Mouse (Mus musculus): Measurements from ENCODE around the gene Zfhx3. TPM values are rescaled to one million over a fixed set of nuclear protein-coding genes. Genes with fewer than 3 reads are reported as not detected.

The Zfhx3 gene
- polyA plus RNA-seq, 2 experiments = 0.25 to 0.65 TPM

DNA sequence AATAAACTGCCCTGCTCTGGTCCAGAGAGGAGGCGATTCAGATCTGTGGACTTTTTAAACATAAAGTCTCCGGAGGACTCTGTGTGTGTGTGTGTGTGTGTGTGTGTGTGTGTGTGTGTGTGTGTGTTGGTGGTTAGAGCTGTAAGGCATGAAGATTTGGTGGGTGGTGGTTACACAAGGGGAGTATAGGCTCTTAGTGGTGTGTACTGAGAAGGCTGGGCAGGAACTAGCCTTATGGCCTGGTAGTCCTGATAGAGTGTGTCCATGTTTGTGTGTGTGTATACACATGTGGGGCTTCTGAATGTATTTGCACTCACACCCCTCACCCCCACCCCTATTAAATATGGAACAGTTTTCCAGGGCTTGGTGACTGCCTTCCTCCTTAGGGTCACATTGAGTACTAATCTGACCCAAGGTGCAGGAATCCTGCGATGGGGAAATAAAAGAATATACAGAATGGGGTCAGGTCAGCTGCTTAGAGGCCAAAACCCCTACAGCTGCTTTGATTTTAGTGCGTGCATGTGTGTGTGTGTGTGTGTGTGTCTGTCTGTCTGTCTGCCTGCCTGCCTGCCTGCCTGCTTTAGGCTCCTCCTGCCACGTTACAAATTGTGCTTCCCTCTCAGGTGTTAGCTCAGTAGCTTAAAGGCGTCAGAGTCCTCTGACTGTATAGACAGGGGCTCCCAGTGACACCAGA lies 764.6 kb downstream of the Zfhx3 start:
- H3K27me3 ChIP-seq (ENCODE audit: control insufficient read depth, insufficient read depth, low read length) = peaks cover 47% of the 10 kb centered on the region
- H3K9ac ChIP-seq (replicated peaks) = no peak overlapping the region
- no peak overlapping the region for H3K27ac ChIP-seq
- H3K4me2 ChIP-seq (ENCODE audit: low read depth) = no peak overlapping the region; the same call in 1 of the 2 replicates
- no peak for TF ChIP-seq EP300 (IDR thresholded peaks at IDR 0.05; ENCODE audit: low read depth)
- TF ChIP-seq CTCF (IDR thresholded peaks at IDR 0.05; ENCODE audit: low read depth) = no peak
- peak; percentile 45 for ATAC-seq (ENCODE audit: insufficient read depth)
- H3K9me3 ChIP-seq (ENCODE audit: control insufficient read depth, low read length) = no peaks in the 10 kb centered on the region
- no peak overlapping the region for H3K4me3 ChIP-seq (ENCODE audit: insufficient read depth in 1 of 2, low read depth in 2 of 2, low read length in 2 of 2)
- 29% methylated on average over 6 of the region's 6 CpGs for WGBS (ENCODE audit: insufficient replicate concordance)
- DNase-seq (ENCODE audit: low read depth in 3 of 3, low spot score in 3 of 3) = no peak
- H3K4me1 ChIP-seq (replicated peaks; ENCODE audit: control insufficient read depth in 2 of 2, insufficient read depth in 2 of 2, low read length in 1 of 2) = peaks cover 0 to 11% of the 10 kb centered on the region in 2 experiments; a peak in 3 of 4 replicates
- no peaks in the 10 kb centered on the region for H3K36me3 ChIP-seq (replicated peaks; ENCODE audit: control insufficient read depth, insufficient read depth, low read depth)

DNA sequence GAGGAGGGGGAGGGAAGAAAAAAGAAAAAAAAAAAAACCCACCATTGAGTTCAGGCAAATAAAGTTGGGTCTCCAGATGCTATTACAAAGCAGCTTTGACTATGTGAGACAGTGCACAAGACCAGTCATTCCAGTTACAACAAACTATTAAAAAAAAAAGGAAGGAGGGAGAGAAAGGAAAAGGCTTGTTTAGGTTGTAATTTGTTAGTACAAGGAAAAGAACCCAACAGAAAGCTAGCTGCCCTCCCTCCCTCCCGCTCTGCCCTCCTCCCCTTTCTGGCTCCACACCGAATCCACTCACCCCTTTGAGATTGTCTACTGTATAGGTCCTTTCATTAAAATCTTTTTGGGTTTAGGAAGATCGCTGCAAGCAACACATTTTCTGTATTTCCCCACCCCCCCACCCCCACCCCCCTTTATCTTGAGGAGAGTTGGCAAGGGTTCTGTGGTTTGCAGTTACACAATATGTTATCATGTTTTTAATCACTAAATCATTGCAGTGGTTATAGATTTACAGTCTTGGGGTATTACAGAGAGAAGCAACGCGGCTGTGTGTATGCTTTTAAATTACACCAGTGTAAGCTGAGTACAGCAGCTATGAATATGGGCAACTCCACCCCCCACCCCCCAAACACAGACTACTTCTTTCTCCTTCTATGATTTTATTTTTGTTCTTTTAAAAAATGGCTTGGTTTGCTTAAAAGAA lies 765.3 kb downstream of the Zfhx3 start:
- 4% methylated on average over 5 of the region's 5 CpGs for WGBS (ENCODE audit: insufficient replicate concordance)
- no peak for TF ChIP-seq CTCF (IDR thresholded peaks at IDR 0.05; ENCODE audit: low read depth)
- TF ChIP-seq EP300 (IDR thresholded peaks at IDR 0.05; ENCODE audit: low read depth) = no peak
- no peak overlapping the region for H3K27ac ChIP-seq
- H3K4me2 ChIP-seq (ENCODE audit: low read depth) = no peak overlapping the region; the same call in 1 of the 2 replicates
- H3K27me3 ChIP-seq (ENCODE audit: control insufficient read depth, insufficient read depth, low read length) = peaks cover 40% of the 10 kb centered on the region
- H3K9me3 ChIP-seq (ENCODE audit: control insufficient read depth, low read length) = no peaks in the 10 kb centered on the region
- H3K4me3 ChIP-seq (ENCODE audit: insufficient read depth in 1 of 2, low read depth in 2 of 2, low read length in 2 of 2) = no peak overlapping the region
- H3K9ac ChIP-seq (replicated peaks) = no peak overlapping the region
- H3K36me3 ChIP-seq (replicated peaks; ENCODE audit: control insufficient read depth, insufficient read depth, low read depth) = no peaks in the 10 kb centered on the region
- ATAC-seq (ENCODE audit: insufficient read depth) (no peak), DNase-seq (ENCODE audit: low read depth in 3 of 3, low spot score in 3 of 3) (no peak)
- peaks cover 0 to 11% of the 10 kb centered on the region in 2 experiments; a peak in 3 of 4 replicates for H3K4me1 ChIP-seq (replicated peaks; ENCODE audit: control insufficient read depth in 2 of 2, insufficient read depth in 2 of 2, low read length in 1 of 2)

DNA sequence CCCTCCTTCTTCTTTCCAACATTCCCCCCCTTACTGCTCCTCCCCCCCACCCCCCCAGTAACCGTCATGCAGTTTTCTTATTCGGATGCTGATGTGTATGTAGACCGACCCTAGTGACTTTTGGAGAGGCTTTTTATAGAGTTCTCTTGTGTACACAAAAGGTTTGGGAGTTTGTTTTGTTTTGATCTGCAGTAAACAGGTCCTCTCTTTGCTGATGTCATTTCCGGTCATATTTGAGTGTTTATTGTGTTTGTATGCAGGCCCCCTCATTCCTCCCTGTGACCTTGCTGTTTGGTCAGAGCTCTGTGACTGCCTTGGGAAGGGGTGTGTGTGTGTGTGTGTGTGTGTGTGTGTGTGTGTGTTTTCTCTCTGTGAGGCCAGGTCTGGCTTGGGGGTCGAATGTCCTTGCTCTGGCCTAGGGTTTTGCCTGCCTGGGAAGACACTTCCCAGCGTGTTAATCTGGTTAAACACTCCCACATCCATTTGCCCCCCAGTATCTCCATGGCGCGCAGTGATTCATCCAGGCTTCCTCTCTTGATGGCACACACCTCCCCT lies 766.5 kb downstream of the Zfhx3 start:
- Histone ChIP-seq H3K9me3 (ENCODE audit: control insufficient read depth, low read length) (no peaks in the 10 kb centered on the region), H3K27ac (no peak overlapping the region), H3K4me2 (ENCODE audit: low read depth) (no peak overlapping the region), H3K4me3 (ENCODE audit: insufficient read depth in 1 of 2, low read depth in 2 of 2, low read length in 2 of 2) (no peak overlapping the region), H3K27me3 (ENCODE audit: control insufficient read depth, insufficient read depth, low read length) (peaks cover 36% of the 10 kb centered on the region), H3K9ac (replicated peaks) (no peak overlapping the region), H3K36me3 (replicated peaks; ENCODE audit: control insufficient read depth, insufficient read depth, low read depth) (no peaks in the 10 kb centered on the region), H3K4me1 (replicated peaks; ENCODE audit: control insufficient read depth in 2 of 2, insufficient read depth in 2 of 2, low read length in 1 of 2) (peaks cover 0 to 11% of the 10 kb centered on the region in 2 experiments; a peak in 3 of 4 replicates)
- no peak for ATAC-seq (ENCODE audit: insufficient read depth)
- DNase-seq (ENCODE audit: low read depth in 3 of 3, low spot score in 3 of 3) = no peak
- TF ChIP-seq CTCF (IDR thresholded peaks at IDR 0.05; ENCODE audit: low read depth) (no peak), EP300 (IDR thresholded peaks at IDR 0.05; ENCODE audit: low read depth) (no peak)
- WGBS (ENCODE audit: insufficient replicate concordance) = 49% methylated on average over 8 of the region's 8 CpGs

- H3K4me2 ChIP-seq (ENCODE audit: low read depth) = no peak overlapping the region
- WGBS (ENCODE audit: insufficient replicate concordance) = 51% methylated on average over 2 of the region's 2 CpGs
- no peak overlapping the region for H3K4me3 ChIP-seq (ENCODE audit: insufficient read depth in 1 of 2, low read depth in 2 of 2, low read length in 2 of 2)
- no peak overlapping the region for H3K27ac ChIP-seq
- DNase-seq (ENCODE audit: low read depth in 3 of 3, low spot score in 3 of 3) (no peak), ATAC-seq (ENCODE audit: insufficient read depth) (no peak)
- H3K36me3 ChIP-seq (replicated peaks; ENCODE audit: control insufficient read depth, insufficient read depth, low read depth) = no peaks in the 10 kb centered on the region
- H3K9ac ChIP-seq (replicated peaks) = no peak overlapping the region
- peaks cover 0 to 11% of the 10 kb centered on the region in 2 experiments; a peak in 3 of 4 replicates for H3K4me1 ChIP-seq (replicated peaks; ENCODE audit: control insufficient read depth in 2 of 2, insufficient read depth in 2 of 2, low read length in 1 of 2)
- H3K9me3 ChIP-seq (ENCODE audit: control insufficient read depth, low read length) = no peaks in the 10 kb centered on the region
- no peak for TF ChIP-seq EP300 (IDR thresholded peaks at IDR 0.05; ENCODE audit: low read depth)
- TF ChIP-seq CTCF (IDR thresholded peaks at IDR 0.05; ENCODE audit: low read depth) = no peak
- H3K27me3 ChIP-seq (ENCODE audit: control insufficient read depth, insufficient read depth, low read length) = peaks cover 36% of the 10 kb centered on the region
Observed at GRCm38 (mm10) chr8:108709441-108709840, 767.0 kb downstream of the Zfhx3 start.

All from liver, embryonic 14.5 days (tissue).